Mouse (Mus musculus) layer of hippocampus, adult 11-12 months (tissue): Measurements from ENCODE around the gene Uck2.

Source experiments
- DNase-seq: peaks from one replicate; pipeline ENCODE4 v3.0.0; 2022; ENCODE audit warnings: low spot score

Uck2 gene

DNA sequence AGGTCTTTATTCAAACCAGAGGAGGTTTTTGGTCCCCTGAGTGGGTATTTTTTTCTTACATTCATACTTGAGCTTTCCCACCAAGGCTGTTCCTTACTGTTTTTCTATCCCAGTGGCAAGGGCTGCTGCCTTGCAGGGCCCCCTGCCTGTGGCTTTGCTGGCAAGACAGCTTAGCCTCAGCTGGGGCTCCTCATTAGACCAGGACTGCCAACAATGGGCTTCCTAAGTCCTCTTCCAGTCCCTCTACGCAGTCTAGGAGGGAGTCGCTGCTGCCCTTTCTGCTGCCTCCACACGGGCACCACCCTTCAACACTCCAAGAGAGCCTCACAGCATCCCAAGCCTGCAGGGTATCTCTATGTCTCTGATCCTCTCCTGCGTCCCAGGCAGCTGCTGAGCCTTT is 76.3 kb downstream of the Uck2 start:
- no peak for DNase-seq

DNA sequence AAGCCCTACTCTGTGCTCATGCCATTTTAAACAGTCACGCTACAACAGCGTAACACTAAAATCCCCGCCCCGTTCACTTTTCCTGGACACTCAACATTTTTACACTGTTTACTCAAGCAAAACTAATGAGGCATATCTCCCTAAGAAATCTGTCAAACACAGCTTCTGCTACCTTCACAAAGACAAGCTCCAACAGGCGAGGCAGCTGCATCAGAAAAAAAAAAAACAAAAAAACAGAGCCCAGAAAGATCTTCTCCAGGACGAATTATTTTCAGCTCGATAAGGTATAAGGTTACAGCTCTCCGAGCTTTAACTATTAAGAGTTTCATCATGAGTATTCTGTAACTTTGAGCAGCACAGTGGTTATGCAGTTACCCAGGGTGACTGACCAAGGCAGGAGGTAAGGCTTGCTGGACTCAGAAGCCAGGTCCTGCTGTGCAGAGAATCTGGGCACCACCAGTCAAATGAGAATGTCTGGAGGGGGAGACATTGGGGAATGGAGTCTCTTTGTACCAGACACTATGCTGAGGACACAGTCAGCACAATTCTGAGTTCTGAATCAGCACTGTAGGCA is 79.9 kb downstream of the Uck2 start:
- DNase-seq = no peak

- DNase-seq = no peak
Observed at GRCm38 (mm10) chr1:167204421-167204820, 80.7 kb downstream of the Uck2 start.

DNA sequence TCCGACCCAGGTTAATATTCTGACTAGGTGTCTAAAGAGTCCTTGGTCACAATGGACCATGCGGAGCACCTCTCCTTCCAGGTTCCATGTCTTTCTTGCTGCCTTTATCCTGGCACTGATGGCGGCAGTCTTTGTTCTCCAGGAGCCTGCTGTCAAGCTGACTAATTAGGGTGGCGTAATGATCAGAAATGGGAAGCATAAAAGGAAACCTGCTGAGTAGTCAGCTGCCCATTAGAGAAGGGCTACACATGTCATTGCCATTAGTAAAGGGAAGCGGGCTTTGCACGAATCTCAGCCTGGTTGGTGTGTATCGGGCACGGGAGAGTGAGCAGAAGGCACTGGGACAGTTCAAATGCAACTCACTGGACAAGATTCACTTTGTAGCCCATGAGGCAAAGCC is 90.4 kb downstream of the Uck2 start:
- no peak for DNase-seq

- DNase-seq = no peak
Observed at GRCm38 (mm10) chr1:167187791-167188190, 97.3 kb downstream of the Uck2 start.

GRCm38 (mm10) chr1:167181919-167182616 is 103.1 kb downstream of the Uck2 start:
- peak; percentile 40 for DNase-seq
